Mouse (Mus musculus) hindbrain, embryonic 15.5 days (tissue): ENCODE data around the gene Samd4b. TPM values are rescaled to one million over a fixed set of nuclear protein-coding genes. Genes with fewer than 3 reads are reported as not detected.

Experiments used
- ATAC-seq: fragments of 200-750 bp; cut with Nextera tagmentation; 2 replicates; pipeline ENCODE4 v1.8.0; 2017; ENCODE audit warnings: low read depth, moderate number of reproducible peaks, moderate TSS enrichment; ENCODE audit not compliant: low FRiP score
- H3K27ac ChIP-seq: fragments of 300-500 bp; sonication (generic); replicated peaks from 2 replicates; pipeline ENCODE4 v1.5.1; 2015; ENCODE audit warnings: mild to moderate bottlenecking, inconsistent platforms
- H3K27me3 ChIP-seq: fragments of 300-500 bp; sonication (generic); 2 replicates; pipeline ENCODE4 v1.6.1; 2015; ENCODE audit warnings: control low read depth, inconsistent platforms
- H3K36me3 ChIP-seq: fragments of 300-500 bp; sonication (generic); 2 replicates; pipeline ENCODE4 v1.6.1; 2015; ENCODE audit warnings: control low read depth, inconsistent platforms
- H3K4me1 ChIP-seq: fragments of 300-500 bp; sonication (generic); replicated peaks from 2 replicates; pipeline ENCODE4 v1.6.1; 2015; ENCODE audit warnings: control low read depth, inconsistent platforms
- H3K4me2 ChIP-seq: fragments of 300-500 bp; sonication (generic); 2 replicates; pipeline ENCODE4 v1.6.1; 2015; ENCODE audit warnings: moderate library complexity, mild to moderate bottlenecking, inconsistent platforms
- H3K4me3 ChIP-seq: fragments of 300-500 bp; sonication (generic); 2 replicates; pipeline ENCODE4 v1.5.1; 2015; ENCODE audit warnings: mild to moderate bottlenecking, inconsistent platforms
- H3K9ac ChIP-seq: fragments of 300-500 bp; sonication (generic); 2 replicates; pipeline ENCODE4 v1.6.1; 2015; ENCODE audit warnings: inconsistent platforms
- H3K9me3 ChIP-seq: fragments of 300-500 bp; sonication (generic); 2 replicates; pipeline ENCODE4 v1.6.1; 2016; ENCODE audit warnings: control low read depth, inconsistent platforms
- WGBS: fragments of 180-500 bp; shearing (Covaris S2); methylation state at CpG from one replicate; pipeline ENCODE4 v1.1.7; 2015; 5-methylcytosine and 5-hydroxymethylcytosine counted together
- polyA plus RNA-seq: library from polyadenylated mRNA; unstranded; fragments of >200 nt; fragmentation: Nextera tagmentation; extraction: Ambion mirVana; gene quantifications from 2 replicates; pipeline ENCODE4 v1.2.1, GENCODE M21; 2015

Samd4b gene
- polyA plus RNA-seq, 1 experiment from 2014 or later = 28.1 TPM

DNA sequence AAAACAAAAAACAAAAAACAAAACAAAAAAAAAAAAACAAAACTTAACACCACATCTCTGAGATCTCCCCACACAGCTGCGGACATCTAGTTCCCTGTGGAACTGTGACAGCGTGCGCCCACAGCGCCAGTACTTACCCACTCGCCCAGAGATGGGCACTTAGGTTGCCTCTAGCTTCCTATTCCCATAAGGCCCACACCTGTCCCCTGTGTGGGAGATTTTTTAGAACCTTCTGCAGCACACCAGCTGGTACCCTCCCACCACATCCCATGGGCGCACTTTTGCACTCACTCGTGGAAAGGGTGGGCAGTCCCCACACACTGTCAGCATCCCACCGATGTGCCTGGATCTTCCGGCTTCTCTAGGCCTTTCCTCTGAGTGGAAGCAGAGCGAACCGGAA, 115.1 kb downstream of the Samd4b start:
- Histone ChIP-seq H3K36me3 (no peaks in the 10 kb centered on the region), H3K9ac (no peak overlapping the region), H3K27ac (no peak overlapping the region), H3K4me1 (peaks cover 4% of the 10 kb centered on the region), H3K4me2 (no peak overlapping the region), H3K4me3 (no peak overlapping the region), H3K27me3 (peaks cover 4% of the 10 kb centered on the region), H3K9me3 (no peaks in the 10 kb centered on the region)
- WGBS = 80% methylated on average over 11 of the region's 11 CpGs
- ATAC-seq = no peak

- Histone ChIP-seq H3K4me1 (no peaks in the 10 kb centered on the region), H3K36me3 (no peaks in the 10 kb centered on the region), H3K27me3 (no peaks in the 10 kb centered on the region), H3K27ac (no peak overlapping the region), H3K9me3 (no peaks in the 10 kb centered on the region), H3K4me2 (no peak overlapping the region), H3K4me3 (no peak overlapping the region), H3K9ac (no peak overlapping the region)
- 14% methylated on average over 8 of the region's 8 CpGs for WGBS
- no peak for ATAC-seq
Measured at GRCm38 (mm10) chr7:28478854-28479253, 119.1 kb downstream of the Samd4b start.

DNA sequence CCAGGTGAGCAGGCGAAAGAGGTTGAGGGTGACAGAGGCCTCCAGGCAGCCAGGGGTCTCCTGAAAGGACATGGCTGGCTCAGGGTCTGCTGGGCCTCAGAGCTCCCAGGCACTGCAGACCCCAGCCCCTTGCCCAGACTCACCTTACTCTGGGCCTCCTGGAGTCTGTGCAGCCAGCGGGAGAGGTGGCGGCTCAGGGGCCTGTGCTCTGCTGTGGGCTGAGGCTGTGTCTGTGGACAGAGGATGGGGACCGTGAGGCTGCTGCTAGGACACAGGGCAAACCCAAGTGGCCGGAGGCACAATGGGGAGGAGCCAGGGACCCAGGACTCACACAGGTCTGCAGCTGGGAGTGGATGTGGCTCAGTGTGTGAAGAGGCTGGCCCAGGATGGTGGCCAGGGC, 120.6 kb downstream of the Samd4b start:
- H3K9me3 ChIP-seq = no peaks in the 10 kb centered on the region
- no peak overlapping the region for H3K4me2 ChIP-seq
- WGBS = 91% methylated on average over 5 of the region's 5 CpGs
- no peak overlapping the region for H3K27ac ChIP-seq
- no peaks in the 10 kb centered on the region for H3K4me1 ChIP-seq
- no peaks in the 10 kb centered on the region for H3K36me3 ChIP-seq
- no peaks in the 10 kb centered on the region for H3K27me3 ChIP-seq
- H3K9ac ChIP-seq = no peak overlapping the region
- no peak overlapping the region for H3K4me3 ChIP-seq
- no peak for ATAC-seq

DNA sequence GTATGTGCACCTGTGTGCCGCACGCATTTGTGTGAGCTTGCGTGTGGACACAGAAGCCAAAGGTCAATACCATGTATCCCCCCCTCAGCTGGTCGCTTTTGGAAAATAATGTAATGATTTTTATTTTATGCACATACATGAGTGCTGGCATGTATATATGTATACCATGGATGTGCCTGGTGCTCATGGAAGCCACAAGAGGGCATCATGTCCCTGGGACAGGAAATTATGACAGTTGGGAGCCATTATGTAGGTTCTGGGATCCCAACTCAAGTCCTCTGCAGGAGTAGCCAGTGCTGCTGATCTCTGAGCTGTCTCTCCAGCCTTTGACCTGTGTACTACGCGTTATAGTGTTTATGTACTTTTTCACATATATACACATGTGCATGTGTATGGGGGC, 121.8 kb downstream of the Samd4b start:
- Histone ChIP-seq H3K4me2 (no peak overlapping the region), H3K9me3 (no peaks in the 10 kb centered on the region), H3K9ac (no peak overlapping the region), H3K36me3 (no peaks in the 10 kb centered on the region), H3K27me3 (no peaks in the 10 kb centered on the region), H3K4me3 (no peak overlapping the region), H3K27ac (no peak overlapping the region), H3K4me1 (no peaks in the 10 kb centered on the region)
- ATAC-seq = no peak
- WGBS = 90% methylated on average over 6 of the region's 6 CpGs

DNA sequence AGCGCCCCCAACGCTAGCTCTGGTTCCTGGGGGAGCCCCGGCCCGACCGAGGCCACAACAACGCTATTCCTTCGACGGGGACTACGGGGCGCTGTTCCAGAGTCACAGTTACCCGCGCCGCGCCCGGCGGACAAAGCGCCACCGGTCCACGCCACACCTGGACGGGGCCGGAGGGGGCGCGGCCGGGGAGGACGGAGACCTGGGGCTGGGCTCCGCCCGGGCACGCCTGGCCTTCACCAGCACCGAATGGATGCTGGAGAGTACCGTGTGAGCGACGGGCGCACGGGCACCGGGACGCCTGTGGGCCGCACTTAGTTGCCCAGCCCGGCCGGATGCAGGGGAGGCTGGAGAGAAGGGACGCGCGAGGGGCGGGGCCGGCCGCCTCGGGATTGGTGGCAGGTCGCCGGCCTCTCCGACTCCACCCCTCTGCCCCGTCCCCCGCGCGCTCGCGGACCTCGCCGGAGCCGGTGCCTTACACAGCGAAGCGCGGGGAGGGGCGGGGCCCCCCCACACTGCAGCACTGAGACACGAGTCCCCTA, 130.7 kb downstream of the Samd4b start:
- peaks cover 26% of the 10 kb centered on the region for H3K36me3 ChIP-seq
- H3K9ac ChIP-seq = peak overlapping the region; percentile 29; the same call in 1 of the 2 replicates
- H3K9me3 ChIP-seq = no peaks in the 10 kb centered on the region
- H3K27ac ChIP-seq = no peak overlapping the region
- peak overlapping the region; percentile 32 for H3K4me3 ChIP-seq
- H3K27me3 ChIP-seq = 0 out of 2 replicates have a peak, but pooled peaks cover 3% of the 10 kb centered on the region
- no peak for ATAC-seq
- peak overlapping the region; percentile 57 for H3K4me2 ChIP-seq
- 3% methylated on average over 62 of the region's 63 CpGs for WGBS
- peaks cover 30% of the 10 kb centered on the region for H3K4me1 ChIP-seq

DNA sequence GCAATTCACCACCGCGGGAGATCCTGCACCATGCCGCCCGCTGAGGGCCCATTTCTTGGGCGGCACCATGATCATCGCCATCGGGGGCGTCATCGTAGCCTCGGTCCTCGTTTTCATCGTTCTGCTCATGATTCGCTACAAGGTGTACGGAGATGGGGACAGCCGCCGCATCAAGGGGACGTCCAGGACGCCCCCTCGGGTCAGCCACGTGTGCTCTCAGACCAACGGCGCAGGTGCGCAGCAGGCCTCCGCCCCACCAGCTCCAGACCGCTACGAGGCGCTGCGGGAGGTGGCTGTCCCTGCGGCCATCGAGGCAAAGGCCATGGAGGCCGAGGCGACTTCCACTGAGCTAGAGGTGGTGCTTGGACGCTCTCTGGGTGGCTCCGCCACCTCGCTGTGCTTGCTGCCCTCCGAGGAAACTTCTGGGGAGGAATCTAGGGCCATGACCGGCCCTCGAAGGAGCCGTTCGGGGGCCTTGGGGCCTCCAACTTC, 131.2 kb downstream of the Samd4b start:
- H3K36me3 ChIP-seq = peaks cover 28% of the 10 kb centered on the region
- H3K4me1 ChIP-seq = peaks cover 30% of the 10 kb centered on the region
- peak overlapping the region; percentile 32 for H3K4me3 ChIP-seq
- no peak for ATAC-seq
- 21% methylated on average over 40 of the region's 40 CpGs for WGBS
- 0 out of 2 replicates have a peak, but pooled peaks cover 3% of the 10 kb centered on the region for H3K27me3 ChIP-seq
- H3K27ac ChIP-seq = no peak overlapping the region
- peak overlapping the region; percentile 57 for H3K4me2 ChIP-seq
- H3K9me3 ChIP-seq = no peaks in the 10 kb centered on the region
- H3K9ac ChIP-seq = peak overlapping the region; percentile 29; the same call in 1 of the 2 replicates

DNA sequence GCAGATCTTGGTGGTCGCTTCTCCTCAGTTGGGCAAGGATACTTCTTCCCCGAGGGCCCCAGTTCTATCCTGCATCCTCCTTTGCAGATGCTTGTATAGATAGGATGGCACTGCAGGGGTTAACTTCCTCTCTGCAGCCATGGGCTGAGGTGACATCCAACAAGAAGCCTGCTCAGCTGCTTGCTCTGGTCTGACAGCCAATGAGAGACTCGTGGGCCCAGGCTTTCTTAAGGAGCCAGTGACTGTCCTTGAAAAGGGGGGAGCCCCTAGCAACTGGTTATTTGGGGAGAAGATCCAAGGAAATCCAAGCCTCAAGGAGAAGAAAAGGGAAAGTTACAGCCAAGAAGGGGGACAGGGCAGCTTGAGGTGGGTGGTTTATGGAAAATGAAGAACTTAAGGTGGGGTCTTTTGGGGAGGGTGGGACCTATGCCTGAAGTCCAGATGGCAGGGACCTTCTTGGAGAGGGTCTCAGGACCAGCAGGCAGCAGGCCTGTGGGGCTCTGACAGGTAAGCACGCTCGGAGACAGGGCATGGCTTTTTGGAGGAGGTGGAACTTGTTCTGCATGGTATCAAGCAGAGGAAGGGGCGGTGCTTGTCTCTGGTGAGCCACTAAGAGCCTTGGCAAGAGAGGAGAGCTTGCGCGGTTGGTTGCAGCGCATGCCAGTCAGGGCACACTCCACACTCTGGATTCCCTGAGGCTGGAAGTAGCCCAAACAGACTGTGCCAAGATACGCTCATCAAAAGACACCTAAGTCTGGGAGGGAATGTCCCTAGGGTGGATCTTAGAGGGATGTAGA, 133.3 kb downstream of the Samd4b start:
- 61% methylated on average over 10 of the region's 10 CpGs for WGBS
- Histone ChIP-seq H3K9me3 (no peaks in the 10 kb centered on the region), H3K4me2 (peak overlapping the region; percentile 48), H3K27me3 (0 out of 2 replicates have a peak, but pooled peaks cover 3% of the 10 kb centered on the region), H3K9ac (no peak overlapping the region), H3K4me1 (peaks cover 35% of the 10 kb centered on the region), H3K27ac (peak overlapping the region; percentile 49; the same call in 1 of the 2 replicates), H3K36me3 (peaks cover 47% of the 10 kb centered on the region), H3K4me3 (peak overlapping the region; percentile 24)
- peak; percentile 80 for ATAC-seq

DNA sequence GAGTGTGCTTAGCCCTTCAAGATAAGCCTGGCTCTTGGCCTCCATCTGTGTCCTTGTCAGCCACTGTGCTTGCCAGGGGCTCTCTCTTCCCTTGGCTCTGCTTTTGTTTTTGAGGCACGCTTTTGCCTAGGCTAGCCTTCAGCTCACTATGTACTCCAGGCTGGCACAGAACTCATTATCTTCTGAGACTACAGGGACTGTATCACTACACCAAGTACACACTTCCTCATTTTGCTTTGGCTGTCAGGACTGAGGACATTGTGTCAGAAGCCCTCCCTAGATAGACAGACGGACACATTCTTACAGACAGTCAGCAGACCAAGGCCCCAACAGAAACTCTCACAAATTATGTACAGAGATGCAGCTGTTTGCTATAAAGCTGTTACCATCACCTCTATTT, 135.2 kb downstream of the Samd4b start:
- H3K27me3 ChIP-seq = 0 out of 2 replicates have a peak, but pooled peaks cover 3% of the 10 kb centered on the region
- WGBS = 96% methylated on average over 2 of the region's 2 CpGs
- H3K36me3 ChIP-seq = peaks cover 59% of the 10 kb centered on the region
- no peaks in the 10 kb centered on the region for H3K9me3 ChIP-seq
- H3K4me1 ChIP-seq = peaks cover 34% of the 10 kb centered on the region
- no peak for ATAC-seq
- no peak overlapping the region for H3K27ac ChIP-seq
- no peak overlapping the region for H3K9ac ChIP-seq
- H3K4me3 ChIP-seq = no peak overlapping the region
- H3K4me2 ChIP-seq = no peak overlapping the region

DNA sequence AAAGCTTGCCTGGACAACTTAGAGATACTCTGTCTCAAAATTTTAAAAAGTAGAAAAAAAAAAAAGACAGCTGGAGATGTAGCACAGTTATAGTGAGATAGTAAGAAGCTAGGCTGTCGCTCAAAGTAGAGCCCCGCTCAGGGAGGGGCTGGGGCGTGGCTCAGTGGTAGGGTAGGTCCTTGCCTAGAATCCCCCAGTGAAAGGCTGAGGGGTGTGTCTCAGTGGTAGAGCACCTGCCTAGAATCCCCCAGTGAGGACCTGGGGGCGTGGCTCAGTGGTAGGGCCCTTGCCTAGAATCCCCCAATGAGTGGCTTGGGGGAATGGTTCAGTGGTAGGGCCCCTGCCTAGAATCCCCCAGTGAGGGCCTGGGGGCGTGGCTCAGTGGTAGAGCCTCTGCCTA, 137.6 kb downstream of the Samd4b start:
- Histone ChIP-seq H3K27me3 (no peaks in the 10 kb centered on the region), H3K4me2 (no peak overlapping the region), H3K9ac (no peak overlapping the region), H3K4me3 (no peak overlapping the region), H3K4me1 (peaks cover 23% of the 10 kb centered on the region), H3K27ac (no peak overlapping the region), H3K36me3 (peaks cover 66% of the 10 kb centered on the region), H3K9me3 (no peaks in the 10 kb centered on the region)
- WGBS = 92% methylated on average over 5 of the region's 5 CpGs
- no peak for ATAC-seq

DNA sequence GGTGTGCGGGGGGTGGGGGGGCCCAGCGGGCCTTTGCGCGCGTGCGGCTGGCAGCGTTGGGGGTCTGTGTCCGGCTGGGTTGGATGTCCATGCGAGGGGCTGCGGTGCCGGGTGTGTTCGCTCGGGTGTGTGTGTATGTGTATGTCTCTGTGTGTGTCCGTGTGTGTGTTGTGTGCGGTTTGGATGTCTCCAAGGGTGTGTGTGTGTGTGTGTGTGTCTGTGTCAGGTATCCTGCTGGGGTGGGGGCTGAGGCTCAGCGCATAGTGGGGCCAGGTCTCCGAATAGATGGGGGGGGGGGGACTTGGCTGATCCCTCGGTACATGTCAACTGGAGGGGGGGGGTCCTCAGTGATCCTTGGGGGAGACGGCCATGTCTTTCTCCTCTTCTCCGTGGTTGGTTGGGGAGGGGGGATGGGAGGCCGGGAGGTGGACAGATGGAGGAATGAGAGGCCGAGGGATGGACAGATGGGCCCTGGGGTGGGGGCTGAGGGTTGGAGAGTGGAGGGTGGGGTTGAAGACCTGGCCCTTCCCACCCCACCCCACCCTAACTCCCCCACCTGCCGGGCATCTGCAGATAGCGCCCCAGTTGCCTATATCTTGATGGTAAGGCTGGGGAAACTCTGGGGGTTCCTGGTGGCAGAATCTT, 145.5 kb downstream of the Samd4b start:
- WGBS = 2% methylated on average over 23 of the region's 24 CpGs

GRCm38 (mm10) chr7:28451531-28452360, 146.2 kb downstream of the Samd4b start, which contains the start of gene Lrfn1:
Gene Lrfn1, plus strand, starts transcription at chr7:28451980.
- ATAC-seq = peak; percentile 81
- Histone ChIP-seq H3K9ac (peak within 1 kb of the TSS; percentile 98), H3K4me3 (peak within 1 kb of the TSS; percentile 88), H3K36me3 (peaks cover 23% of the 10 kb centered on the region), H3K4me2 (peak within 1 kb of the TSS; percentile 75), H3K27me3 (no peaks in the 10 kb centered on the region), H3K9me3 (no peaks in the 10 kb centered on the region), H3K27ac (peak within 1 kb of the TSS; percentile 81), H3K4me1 (peaks cover 25% of the 10 kb centered on the region)
- WGBS = 1% methylated on average over 15 of the region's 97 CpGs

More for the DNA sequence above, 145.5 kb downstream of the Samd4b start:
- Histone ChIP-seq H3K27ac (peak overlapping the region; percentile 81), H3K36me3 (peaks cover 30% of the 10 kb centered on the region), H3K4me3 (peak overlapping the region; percentile 88), H3K27me3 (no peaks in the 10 kb centered on the region), H3K9me3 (no peaks in the 10 kb centered on the region), H3K4me1 (peaks cover 17% of the 10 kb centered on the region), H3K9ac (peak overlapping the region; percentile 98), H3K4me2 (peak overlapping the region; percentile 75)
- ATAC-seq = peak; percentile 40
